Mouse (Mus musculus) cerebellum, adult 2 months (tissue): Measurements from ENCODE around the gene Shld2. TPM values are rescaled to one million over a fixed set of nuclear protein-coding genes. Genes with fewer than 3 reads are reported as not detected.

Experiments used
- DNase-seq, 2 experiments: peaks; one replicate each; pipeline ENCODE4 v3.0.0; 2021
- H3K27ac ChIP-seq: fragments of 200-500 bp; 2 replicates; pipeline ENCODE4 v1.5.1; 2012; ENCODE audit warnings: low read length, control low read depth, inconsistent platforms; ENCODE audit not compliant: insufficient read depth
- H3K27me3 ChIP-seq: fragments of 200-500 bp; 2 replicates; pipeline ENCODE4 v1.6.1; 2012; ENCODE audit warnings: inconsistent platforms, mild to moderate bottlenecking, low read length, moderate library complexity; ENCODE audit not compliant: control insufficient read depth, insufficient read depth
- H3K4me1 ChIP-seq: fragments of 200-500 bp; 2 replicates; pipeline ENCODE4 v1.6.1; 2011; ENCODE audit warnings: low read length; ENCODE audit not compliant: control insufficient read depth, insufficient read depth
- H3K4me3 ChIP-seq: fragments of 200-500 bp; replicated peaks from 2 replicates; pipeline ENCODE3; 2011; ENCODE audit warnings: mild to moderate bottlenecking, low read depth, low read length, control low read depth; ENCODE audit not compliant: insufficient read depth
- CTCF ChIP-seq: fragments of 200-500 bp; IDR thresholded peaks from 2 replicates; pipeline ENCODE4 v1.5.1; 2011; ENCODE audit warnings: low read depth, mild to moderate bottlenecking, control low read depth, low read length, moderate library complexity, borderline replicate concordance; ENCODE audit not compliant: insufficient read depth
- POLR2A ChIP-seq: fragments of 200-500 bp; IDR thresholded peaks from 2 replicates; pipeline ENCODE4 v1.6.1; 2011; ENCODE audit warnings: low read length, control low read depth, borderline replicate concordance; ENCODE audit not compliant: insufficient read depth
- WGBS: fragments of 180-500 bp; shearing (Covaris S2); methylation state at CpG from one replicate; pipeline ENCODE4 v1.1.7; 2018; 5-methylcytosine and 5-hydroxymethylcytosine counted together
- polyA plus RNA-seq: library from polyadenylated mRNA; depleted of rRNA; stranded (reverse); fragments of >200 nt; gene quantifications from 2 replicates; pipeline ENCODE4 v1.2.3, GENCODE M21; 2012

The Shld2 gene
- polyA plus RNA-seq, 1 experiment = 4.5 TPM

GRCm38 (mm10) chr14:34351660-34352059 is 41.4 kb upstream of the Shld2 start:
- H3K27ac ChIP-seq = no peak overlapping the region
- H3K4me1 ChIP-seq = no peaks in the 10 kb centered on the region
- DNase-seq = no peak
- 75% methylated on average over 3 of the region's 3 CpGs for WGBS
- no peak overlapping the region for H3K4me3 ChIP-seq
- TF ChIP-seq POLR2A (no peak), CTCF (no peak)
- H3K27me3 ChIP-seq = no peaks in the 10 kb centered on the region

DNA sequence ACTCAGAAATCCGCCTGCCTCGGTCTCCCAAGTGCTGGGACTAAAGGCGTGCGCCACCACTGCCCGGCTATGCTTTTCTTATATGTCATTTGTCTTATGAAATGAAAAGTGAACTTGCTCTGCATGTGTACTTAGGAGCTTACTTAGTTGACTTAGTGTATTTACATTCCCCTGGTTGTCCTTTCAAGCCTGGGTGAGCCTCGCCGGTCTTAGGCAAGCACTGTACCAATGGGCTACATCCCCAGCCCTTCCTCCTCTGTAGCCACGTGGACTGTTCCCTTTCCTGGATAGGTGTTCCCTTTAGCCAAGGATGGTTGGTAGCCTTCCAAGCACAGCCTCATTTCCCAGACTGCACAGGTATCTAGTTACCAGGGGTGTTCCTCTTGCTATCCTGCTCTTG is 38.7 kb upstream of the Shld2 start:
- TF ChIP-seq POLR2A (no peak), CTCF (no peak)
- Histone ChIP-seq H3K4me1 (no peaks in the 10 kb centered on the region), H3K27ac (no peak overlapping the region), H3K4me3 (no peak overlapping the region), H3K27me3 (no peaks in the 10 kb centered on the region)
- no peak for DNase-seq
- 85% methylated on average over 8 of the region's 8 CpGs for WGBS

- TF ChIP-seq CTCF = no peak
- no peak for TF ChIP-seq POLR2A
- no peaks in the 10 kb centered on the region for H3K4me1 ChIP-seq
- H3K4me3 ChIP-seq = no peak overlapping the region
- no peak overlapping the region for H3K27ac ChIP-seq
- no peaks in the 10 kb centered on the region for H3K27me3 ChIP-seq
- no peak for DNase-seq
- 71% methylated on average over 7 of the region's 7 CpGs for WGBS
Observed at GRCm38 (mm10) chr14:34348301-34348700, 38.0 kb upstream of the Shld2 start.

DNA sequence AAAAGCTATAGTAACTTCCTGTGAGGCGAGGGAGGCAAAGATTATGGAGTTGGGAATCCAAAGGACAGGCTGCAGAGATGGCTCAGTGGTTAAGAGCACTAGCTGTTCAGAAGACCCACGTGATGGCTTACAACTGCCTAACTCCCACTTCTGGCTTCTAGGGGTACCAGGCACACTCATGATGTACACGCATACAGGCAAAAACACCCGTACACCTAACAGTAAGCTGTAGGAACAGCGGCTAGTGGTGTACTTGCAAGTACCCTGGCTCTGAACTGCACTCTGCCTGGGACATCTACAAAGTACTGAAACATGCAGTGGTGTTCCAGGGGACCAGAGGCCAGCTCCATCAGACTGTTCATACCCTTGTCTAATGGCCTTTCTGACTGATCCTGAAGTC is 36.8 kb upstream of the Shld2 start:
- 93% methylated on average over 5 of the region's 5 CpGs for WGBS
- Histone ChIP-seq H3K4me1 (no peaks in the 10 kb centered on the region), H3K27me3 (no peaks in the 10 kb centered on the region), H3K27ac (no peak overlapping the region), H3K4me3 (no peak overlapping the region)
- DNase-seq = no peak
- TF ChIP-seq POLR2A (no peak), CTCF (no peak)

DNA sequence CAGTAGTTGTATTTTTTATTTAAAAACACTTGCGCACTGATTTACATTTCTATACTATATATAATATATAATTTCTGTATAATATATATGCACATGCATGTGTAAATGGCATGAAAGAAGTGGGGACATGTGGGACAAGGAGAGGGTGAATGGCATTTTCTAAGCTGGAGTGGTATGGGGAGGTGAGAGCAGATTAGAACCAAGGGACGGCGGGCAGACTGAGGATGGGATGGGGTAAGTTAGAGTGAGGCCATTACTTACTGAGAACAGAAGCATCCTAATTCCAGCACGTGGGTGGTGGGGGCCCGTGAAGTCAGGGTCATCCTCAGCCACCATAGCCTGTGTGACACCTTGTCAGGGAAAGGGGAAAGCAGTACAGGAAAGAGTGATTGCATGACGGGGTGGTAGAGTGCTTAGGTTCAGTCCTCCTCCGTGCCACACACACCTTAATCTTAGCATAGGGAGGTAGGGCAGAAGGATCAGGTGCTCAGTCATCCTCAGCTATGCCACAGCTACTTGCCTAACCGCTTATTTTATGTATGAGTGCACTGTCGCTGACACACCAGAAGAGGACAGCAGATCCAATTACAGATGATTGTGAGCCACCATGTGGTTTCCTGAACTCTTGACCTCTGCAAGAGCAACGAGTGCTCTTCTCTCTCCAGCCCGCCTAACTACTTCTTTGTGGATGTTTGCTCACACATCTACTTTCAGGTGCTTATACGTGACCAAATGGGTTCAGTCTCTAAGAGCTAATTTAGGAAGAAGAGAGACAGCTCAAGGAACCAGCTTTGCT is 35.7 kb upstream of the Shld2 start:
- no peak for DNase-seq
- H3K27ac ChIP-seq = no peak overlapping the region
- H3K4me1 ChIP-seq = no peaks in the 10 kb centered on the region
- TF ChIP-seq CTCF (no peak), POLR2A (no peak)
- H3K27me3 ChIP-seq = no peaks in the 10 kb centered on the region
- 68% methylated on average over 12 of the region's 12 CpGs for WGBS
- no peak overlapping the region for H3K4me3 ChIP-seq

DNA sequence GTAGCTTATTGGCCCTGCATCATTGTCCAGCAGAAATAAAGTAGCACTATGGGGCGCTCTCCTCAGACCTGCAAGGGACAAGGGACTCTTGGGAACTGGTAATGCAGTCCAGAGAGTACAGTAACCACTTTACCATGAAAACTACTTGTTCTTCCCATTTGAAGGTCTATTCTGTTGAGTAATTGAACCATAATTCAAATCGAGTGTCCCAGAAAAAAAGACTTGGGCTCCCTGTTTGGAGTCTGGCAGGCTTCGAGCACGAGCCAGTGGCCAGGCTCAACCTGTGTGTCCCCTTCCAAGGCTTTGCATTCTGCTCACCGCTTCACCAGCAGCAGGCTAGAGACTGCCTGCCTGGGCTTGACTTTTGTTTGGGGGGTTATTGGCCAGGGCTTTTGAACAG is 34.1 kb upstream of the Shld2 start:
- 58% methylated on average over 5 of the region's 5 CpGs for whole genome bisulfite sequencing
- DNase-seq = peak in 1 of 2 experiments; percentile 21
- no peak overlapping the region for H3K27ac ChIP-seq

GRCm38 (mm10) chr14:34343078-34343477 is 32.8 kb upstream of the Shld2 start:
- 96% methylated on average over 4 of the region's 4 CpGs for WGBS
- Histone ChIP-seq H3K4me3 (no peak overlapping the region), H3K4me1 (no peaks in the 10 kb centered on the region), H3K27ac (no peak overlapping the region), H3K27me3 (no peaks in the 10 kb centered on the region)
- TF ChIP-seq POLR2A (no peak), CTCF (no peak)
- DNase-seq = no peak

More for the DNA sequence above, 34.1 kb upstream of the Shld2 start:
- Histone ChIP-seq H3K4me1 (no peaks in the 10 kb centered on the region), H3K4me3 (no peak overlapping the region), H3K27me3 (no peaks in the 10 kb centered on the region)
- TF ChIP-seq POLR2A (no peak), CTCF (no peak)

DNA sequence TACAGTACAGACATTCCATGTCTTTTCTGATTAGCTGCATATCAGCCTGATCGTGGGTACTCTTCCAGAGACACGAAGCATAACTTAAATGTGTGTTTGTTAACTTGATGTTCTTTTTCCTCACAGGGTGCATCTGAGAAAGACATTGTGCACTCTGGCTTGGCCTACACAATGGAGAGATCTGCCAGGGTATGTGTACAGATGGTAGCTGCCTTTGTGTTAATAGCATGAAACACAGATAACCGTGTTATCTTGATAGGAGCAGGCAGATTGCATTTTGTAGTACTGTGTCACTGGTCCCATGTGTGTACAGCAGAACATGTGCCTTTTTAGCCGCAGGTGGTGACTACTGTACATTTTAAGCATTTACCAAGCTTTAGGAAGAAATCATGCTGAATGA is 31.7 kb upstream of the Shld2 start:
- no peak overlapping the region for H3K27ac ChIP-seq
- TF ChIP-seq POLR2A (no peak), CTCF (no peak)
- H3K4me3 ChIP-seq = no peak overlapping the region
- no peaks in the 10 kb centered on the region for H3K4me1 ChIP-seq
- no peaks in the 10 kb centered on the region for H3K27me3 ChIP-seq
- DNase-seq = no peak
- WGBS = 84% methylated on average over 4 of the region's 4 CpGs
